Mouse (Mus musculus): ENCODE results near the gene Osmr. TPM values are rescaled to one million over a fixed set of nuclear protein-coding genes. Genes with fewer than 3 reads are reported as not detected.
"Not testable (repeated sequence)": the region's sequence is repeated elsewhere in the genome, so short reads cannot be mapped to it uniquely, and the experiment has no call there.

Osmr gene
- polyA plus RNA-seq, 1 experiment from 2014 or later = 0.74 TPM

- no peak overlapping the region for H3K27ac ChIP-seq
- 88% methylated on average over 7 of the region's 7 CpGs for WGBS
- no peaks in the 10 kb centered on the region for H3K36me3 ChIP-seq
- no peak overlapping the region for H3K4me2 ChIP-seq
- no peaks in the 10 kb centered on the region for H3K9me3 ChIP-seq
- no peak overlapping the region for H3K4me3 ChIP-seq (replicated peaks)
- ATAC-seq (ENCODE audit: insufficient number of reproducible peaks, insufficient read depth, low FRiP score, low TSS enrichment, low read depth) = no peak
- H3K9ac ChIP-seq (replicated peaks) = no peak overlapping the region
- H3K4me1 ChIP-seq (replicated peaks) = no peaks in the 10 kb centered on the region
- no peaks in the 10 kb centered on the region for H3K27me3 ChIP-seq
These were observed 15.0 kb downstream of the Osmr start for GRCm38 (mm10) chr15:6859781-6860180.

DNA sequence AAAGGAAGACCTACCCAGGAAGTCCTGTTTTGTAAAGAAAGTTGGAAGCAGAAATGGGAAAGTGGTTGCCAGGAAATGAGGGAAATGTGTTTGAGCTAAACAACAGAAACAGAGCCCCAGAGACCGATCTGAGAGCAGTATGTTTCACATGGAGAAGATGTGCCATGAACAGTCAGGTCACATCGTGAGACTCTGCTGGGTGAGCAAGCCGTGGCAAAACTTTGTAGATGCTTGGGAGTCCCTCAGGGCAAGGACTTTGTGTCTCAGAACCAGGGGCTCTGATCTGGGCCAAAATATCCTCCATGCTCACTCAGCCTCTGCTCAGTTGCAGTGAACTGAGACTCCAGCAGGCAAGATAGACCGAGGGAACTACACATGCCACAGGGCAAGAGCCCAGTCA is 15.9 kb downstream of the Osmr start:
- H3K27me3 ChIP-seq = no peaks in the 10 kb centered on the region
- H3K9ac ChIP-seq (replicated peaks) = no peak overlapping the region
- no peaks in the 10 kb centered on the region for H3K36me3 ChIP-seq
- H3K4me3 ChIP-seq (replicated peaks) = no peak overlapping the region
- ATAC-seq (ENCODE audit: insufficient number of reproducible peaks, insufficient read depth, low FRiP score, low TSS enrichment, low read depth) = no peak
- 86% methylated on average over 4 of the region's 4 CpGs for WGBS
- no peaks in the 10 kb centered on the region for H3K9me3 ChIP-seq
- H3K27ac ChIP-seq = no peak overlapping the region
- no peaks in the 10 kb centered on the region for H3K4me1 ChIP-seq (replicated peaks)
- H3K4me2 ChIP-seq = no peak overlapping the region

GRCm38 (mm10) chr15:6857270-6857905 is 17.4 kb downstream of the Osmr start:
- H3K27me3 ChIP-seq = no peaks in the 10 kb centered on the region
- no peak overlapping the region for H3K9ac ChIP-seq (replicated peaks)
- no peak overlapping the region for H3K27ac ChIP-seq
- 87% methylated on average over 9 of the region's 9 CpGs for WGBS
- H3K4me1 ChIP-seq (replicated peaks) = no peaks in the 10 kb centered on the region
- no peaks in the 10 kb centered on the region for H3K9me3 ChIP-seq
- H3K4me2 ChIP-seq = no peak overlapping the region
- ATAC-seq (ENCODE audit: insufficient number of reproducible peaks, insufficient read depth, low FRiP score, low TSS enrichment, low read depth) = no peak
- H3K36me3 ChIP-seq = no peaks in the 10 kb centered on the region
- H3K4me3 ChIP-seq (replicated peaks) = no peak overlapping the region

- H3K27me3 ChIP-seq = no peaks in the 10 kb centered on the region
- no peaks in the 10 kb centered on the region for H3K36me3 ChIP-seq
- no peak overlapping the region for H3K4me2 ChIP-seq
- H3K9me3 ChIP-seq = no peaks in the 10 kb centered on the region
- no peaks in the 10 kb centered on the region for H3K4me1 ChIP-seq (replicated peaks)
- no peak overlapping the region for H3K9ac ChIP-seq (replicated peaks)
- WGBS = 85% methylated on average over 1 of the region's 1 CpGs
- H3K4me3 ChIP-seq (replicated peaks) = no peak overlapping the region
- no peak for ATAC-seq (ENCODE audit: insufficient number of reproducible peaks, insufficient read depth, low FRiP score, low TSS enrichment, low read depth)
- H3K27ac ChIP-seq = no peak overlapping the region
These were observed 24.9 kb downstream of the Osmr start for GRCm38 (mm10) chr15:6849851-6850250.

DNA sequence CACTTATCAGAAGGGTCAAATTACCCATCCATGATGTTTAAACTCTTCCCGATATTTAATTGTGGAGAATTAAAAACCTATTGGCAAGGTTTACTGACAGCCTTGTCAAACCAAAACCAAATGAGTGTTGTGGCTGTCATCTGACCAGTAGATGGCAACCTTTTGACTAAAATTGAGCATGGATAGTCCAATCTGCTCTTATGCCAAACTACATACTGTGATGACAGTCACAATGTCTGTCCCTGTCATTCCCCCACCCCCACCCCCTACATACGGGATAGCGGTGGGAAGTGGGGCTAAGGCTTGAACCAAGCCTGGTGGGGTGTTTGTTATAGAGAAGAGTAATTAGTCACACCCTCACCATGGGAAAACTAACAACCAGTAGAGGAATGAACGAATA is 34.6 kb downstream of the Osmr start:
- Histone ChIP-seq H3K27ac (no peak overlapping the region), H3K9ac (replicated peaks) (no peak overlapping the region), H3K9me3 (no peaks in the 10 kb centered on the region), H3K36me3 (no peaks in the 10 kb centered on the region), H3K4me3 (replicated peaks) (no peak overlapping the region), H3K27me3 (no peaks in the 10 kb centered on the region), H3K4me2 (no peak overlapping the region), H3K4me1 (replicated peaks) (no peaks in the 10 kb centered on the region)
- 55% methylated on average over 4 of the region's 4 CpGs for WGBS
- ATAC-seq (ENCODE audit: insufficient number of reproducible peaks, insufficient read depth, low FRiP score, low TSS enrichment, low read depth) = no peak

- ATAC-seq (ENCODE audit: insufficient number of reproducible peaks, insufficient read depth, low FRiP score, low TSS enrichment, low read depth) = no peak
- no peak overlapping the region for H3K27ac ChIP-seq
- no peaks in the 10 kb centered on the region for H3K36me3 ChIP-seq
- H3K4me1 ChIP-seq (replicated peaks) = no peaks in the 10 kb centered on the region
- H3K27me3 ChIP-seq = no peaks in the 10 kb centered on the region
- H3K4me2 ChIP-seq = no peak overlapping the region
- H3K4me3 ChIP-seq (replicated peaks) = no peak overlapping the region
- 0 out of 2 replicates have a peak, but pooled peaks cover 3% of the 10 kb centered on the region for H3K9me3 ChIP-seq
- WGBS = 79% methylated on average over 4 of the region's 4 CpGs
- H3K9ac ChIP-seq (replicated peaks) = no peak overlapping the region
These were observed 59.0 kb downstream of the Osmr start for GRCm38 (mm10) chr15:6815807-6816206.

GRCm38 (mm10) chr15:6801212-6801611 is 73.6 kb downstream of the Osmr start:
- 97% methylated on average over 8 of the region's 8 CpGs for WGBS
- not testable (repeated sequence) for H3K4me3 ChIP-seq (replicated peaks); H3K27me3 ChIP-seq; H3K27ac ChIP-seq; H3K9me3 ChIP-seq; H3K4me2 ChIP-seq; ATAC-seq (ENCODE audit: insufficient number of reproducible peaks, insufficient read depth, low FRiP score, low TSS enrichment, low read depth); H3K4me1 ChIP-seq (replicated peaks); H3K9ac ChIP-seq (replicated peaks)
- peaks cover 34% of the 10 kb centered on the region for H3K36me3 ChIP-seq

GRCm38 (mm10) chr15:6792846-6793245 is 81.9 kb downstream of the Osmr start:
- H3K36me3 ChIP-seq = peaks cover 93% of the 10 kb centered on the region
- no peak overlapping the region for H3K4me2 ChIP-seq
- no peaks in the 10 kb centered on the region for H3K4me1 ChIP-seq (replicated peaks)
- H3K27me3 ChIP-seq = no peaks in the 10 kb centered on the region
- no peak overlapping the region for H3K9ac ChIP-seq (replicated peaks)
- H3K9me3 ChIP-seq = no peaks in the 10 kb centered on the region
- WGBS = 86% methylated on average over 7 of the region's 7 CpGs
- ATAC-seq (ENCODE audit: insufficient number of reproducible peaks, insufficient read depth, low FRiP score, low TSS enrichment, low read depth) = no peak
- H3K27ac ChIP-seq = no peak overlapping the region
- H3K4me3 ChIP-seq (replicated peaks) = no peak overlapping the region

DNA sequence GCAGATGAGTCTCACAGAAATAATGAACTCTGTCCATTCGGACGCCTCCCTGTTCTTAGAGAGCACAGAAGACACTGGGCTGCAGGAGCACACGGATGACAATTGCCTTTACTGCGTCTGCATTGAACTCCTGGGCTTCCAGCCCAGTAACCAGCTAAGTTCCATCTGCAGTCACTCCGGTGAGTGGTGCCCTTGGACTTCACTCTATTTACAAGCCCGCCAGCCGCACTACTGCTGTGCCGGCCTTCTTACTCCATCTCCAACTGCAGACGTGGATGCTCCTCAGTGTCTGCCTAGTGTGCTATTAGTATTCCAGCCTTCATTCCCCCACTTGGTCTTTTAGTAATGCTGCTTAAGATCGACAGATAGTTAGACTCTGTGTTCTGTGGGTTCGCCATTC is 83.1 kb downstream of the Osmr start:
- WGBS = 91% methylated on average over 11 of the region's 11 CpGs
- Histone ChIP-seq H3K27me3 (no peaks in the 10 kb centered on the region), H3K4me2 (no peak overlapping the region), H3K4me1 (replicated peaks) (no peaks in the 10 kb centered on the region), H3K27ac (no peak overlapping the region), H3K9me3 (no peaks in the 10 kb centered on the region), H3K9ac (replicated peaks) (no peak overlapping the region), H3K36me3 (peaks cover 91% of the 10 kb centered on the region), H3K4me3 (replicated peaks) (no peak overlapping the region)
- no peak for ATAC-seq (ENCODE audit: insufficient number of reproducible peaks, insufficient read depth, low FRiP score, low TSS enrichment, low read depth)

- H3K4me1 ChIP-seq (replicated peaks) = no peaks in the 10 kb centered on the region
- 0 out of 2 replicates have a peak overlapping the region, but pooled peaks have one; percentile 12 for H3K27ac ChIP-seq
- no peak overlapping the region for H3K9ac ChIP-seq (replicated peaks)
- no peaks in the 10 kb centered on the region for H3K9me3 ChIP-seq
- H3K36me3 ChIP-seq = peaks cover 88% of the 10 kb centered on the region
- ATAC-seq (ENCODE audit: insufficient number of reproducible peaks, insufficient read depth, low FRiP score, low TSS enrichment, low read depth) = no peak
- H3K27me3 ChIP-seq = no peaks in the 10 kb centered on the region
- 82% methylated on average over 7 of the region's 7 CpGs for WGBS
- H3K4me2 ChIP-seq = no peak overlapping the region
- H3K4me3 ChIP-seq (replicated peaks) = no peak overlapping the region
These were observed 84.8 kb downstream of the Osmr start for GRCm38 (mm10) chr15:6790011-6790410.

- ATAC-seq (ENCODE audit: insufficient number of reproducible peaks, insufficient read depth, low FRiP score, low TSS enrichment, low read depth) = no peak
- H3K4me3 ChIP-seq (replicated peaks) = no peak overlapping the region
- H3K27ac ChIP-seq = no peak overlapping the region
- H3K9me3 ChIP-seq = no peaks in the 10 kb centered on the region
- no peak overlapping the region for H3K4me2 ChIP-seq
- no peaks in the 10 kb centered on the region for H3K27me3 ChIP-seq
- WGBS = 94% methylated on average over 10 of the region's 10 CpGs
- H3K9ac ChIP-seq (replicated peaks) = no peak overlapping the region
- peaks cover 83% of the 10 kb centered on the region for H3K36me3 ChIP-seq
- no peaks in the 10 kb centered on the region for H3K4me1 ChIP-seq (replicated peaks)
These were observed 87.5 kb downstream of the Osmr start for GRCm38 (mm10) chr15:6787236-6787635.

GRCm38 (mm10) chr15:6786212-6786611 is 88.6 kb downstream of the Osmr start:
- Histone ChIP-seq H3K9ac (replicated peaks) (no peak overlapping the region), H3K4me3 (replicated peaks) (no peak overlapping the region), H3K4me1 (replicated peaks) (no peaks in the 10 kb centered on the region), H3K9me3 (no peaks in the 10 kb centered on the region), H3K27me3 (no peaks in the 10 kb centered on the region), H3K4me2 (no peak overlapping the region), H3K36me3 (peaks cover 82% of the 10 kb centered on the region), H3K27ac (no peak overlapping the region)
- 92% methylated on average over 10 of the region's 10 CpGs for WGBS
- no peak for ATAC-seq (ENCODE audit: insufficient number of reproducible peaks, insufficient read depth, low FRiP score, low TSS enrichment, low read depth)

Data from limb, embryonic 12.5 days (tissue).